Comparison of ENCODE assay signal across 26 mouse cellular contexts in genomic region chr10:9531931-9532330, GRCm38 (mm10).
"Had no signal": no experiment of that assay in that cellular context is flagged by ENCODE, and none has a peak within 500 bp of the region (broad histone marks: within the 10 kb centered on the region; RNA-seq: fewer than 3 reads in every experiment).

No protein-coding gene starts in this region.

- H3K4me3 ChIP-seq: embryonic facial prominence, embryonic 10.5 days; embryonic facial prominence, embryonic 12.5 days; embryonic facial prominence, embryonic 13.5 days; embryonic facial prominence, embryonic 15.5 days; erythroblast, embryonic 14.5 days; forebrain, embryonic 10.5 days; forebrain, embryonic 12.5 days; forebrain, embryonic 13.5 days; forebrain, embryonic 15.5 days; gastrocnemius, adult 2 months; heart, adult 2 months; heart, embryonic 10.5 days had no signal

- H3K27ac ChIP-seq: embryonic facial prominence, embryonic 10.5 days; embryonic facial prominence, embryonic 12.5 days; embryonic facial prominence, embryonic 13.5 days; embryonic facial prominence, embryonic 15.5 days; forebrain, embryonic 12.5 days; forebrain, embryonic 13.5 days; forebrain, embryonic 15.5 days; gastrocnemius, adult 2 months; heart, adult 2 months; heart, embryonic 10.5 days had no signal

- DNase-seq: cerebellum, adult 8-10 months; cerebellum, adult 9-10 months; cerebellum, adult 9-11 months; cerebellum, postnatal 10 days; cerebellum, postnatal 14 days; cerebellum, postnatal 25 days; cerebellum, postnatal 36 days; embryo, embryonic 11 days; forebrain, postnatal 0 days; gastrocnemius, adult 2 months; gastrocnemius, postnatal 10 days; gastrocnemius, postnatal 25 days; gastrocnemius, postnatal 36 days; heart, adult 11 months; heart, adult 18-20 months; heart, adult 2 months had no signal
